ENCODE assay signal across 9 mouse cellular contexts in the genomic region with DNA sequence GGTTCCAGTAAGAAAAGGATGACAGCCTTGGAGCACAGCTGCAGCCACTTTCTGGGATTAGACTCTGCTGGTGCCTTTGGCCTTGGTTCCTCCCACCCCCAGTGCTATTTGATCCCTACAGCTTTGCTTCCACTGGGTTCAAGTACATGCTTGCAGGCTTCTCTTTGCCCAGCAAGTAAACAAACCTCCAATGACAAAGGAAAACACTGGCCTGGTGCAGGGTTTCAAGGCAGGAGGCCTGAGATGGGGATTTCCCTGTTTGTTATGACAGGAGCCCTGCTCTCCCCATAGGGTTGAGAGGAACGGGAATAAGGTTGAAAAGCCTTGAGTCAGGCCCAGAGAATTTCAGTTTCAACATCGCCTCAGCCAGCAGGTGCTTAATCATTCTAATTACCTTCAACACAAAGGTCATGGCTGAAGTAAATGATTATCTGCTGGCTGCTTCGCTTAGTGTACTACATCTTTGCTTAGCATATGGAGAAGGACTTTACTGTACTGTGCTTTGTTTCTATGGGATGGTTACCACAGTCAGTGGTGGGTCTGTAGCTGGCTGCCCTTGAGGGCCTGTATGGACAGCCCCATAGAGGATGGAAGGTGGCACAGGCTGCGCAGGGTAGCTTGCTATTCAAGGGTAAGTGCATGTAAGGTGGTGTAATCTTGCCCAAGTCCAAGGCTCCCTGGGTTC.
DNase-seq lines count a peak whose midpoint lies in the region; ATAC-seq lines count a peak whose summit lies in the region.
"Had no signal": no experiment of that assay in that cellular context is flagged by ENCODE, and none has a peak within 500 bp of the region (broad histone marks: within the 10 kb centered on the region; RNA-seq: fewer than 3 reads in every experiment).

No protein-coding gene starts in this region.

- H3K9me3 ChIP-seq in limb, embryonic 11.5 days (ENCODE audit: control insufficient read depth, low read length): no peaks in the 10 kb centered on the region
- H3K9me3 ChIP-seq: limb, embryonic 15.5 days had no signal

- no peaks in the 10 kb centered on the region for H3K27me3 ChIP-seq in limb, embryonic 11.5 days (ENCODE audit: control insufficient read depth, insufficient read depth, low read length)
- H3K27me3 ChIP-seq: limb, embryonic 15.5 days had no signal

- no peak overlapping the region for H3K4me3 ChIP-seq in limb, embryonic 11.5 days (ENCODE audit: low read depth, low read length)
- H3K4me3 ChIP-seq: limb, embryonic 15.5 days had no signal

- peaks cover 21% of the 10 kb centered on the region for H3K4me1 ChIP-seq in limb, embryonic 11.5 days (ENCODE audit: control insufficient read depth, insufficient read depth, low read length)

- 0 out of 2 replicates have a peak, but pooled peaks have one; percentile 60 for ATAC-seq in limb, embryonic 11.5 days (ENCODE audit: insufficient number of reproducible peaks, low FRiP score, low TSS enrichment, low read depth)
- ATAC-seq in cerebellum, adult (ENCODE audit: insufficient number of reproducible peaks, low FRiP score, low TSS enrichment): no peak

- no peak overlapping the region for H3K9ac ChIP-seq in limb, embryonic 11.5 days (ENCODE audit: low read length)
- H3K9ac ChIP-seq: limb, embryonic 15.5 days had no signal

- WGBS in limb, embryonic 11.5 days: 31% methylated on average over 4 of the region's 4 CpGs

- no peaks in the 10 kb centered on the region for H3K36me3 ChIP-seq in limb, embryonic 11.5 days (ENCODE audit: control insufficient read depth, insufficient read depth, low read length)
- H3K36me3 ChIP-seq: limb, embryonic 15.5 days had no signal

- DNase-seq in urinary bladder, postnatal 14 days (ENCODE audit: low spot score): peak; percentile 61
- no peak for DNase-seq in urinary bladder, postnatal 10 days (ENCODE audit: low spot score)
- peak; percentile 88 for DNase-seq in fibroblast of lung, adult 2 months (ENCODE audit: low read depth)
- DNase-seq in limb, embryonic 11.5 days (ENCODE audit: low spot score): peak; percentile 44
- no peak for DNase-seq in layer of hippocampus, postnatal 14 days (ENCODE audit: low spot score in 2 of 2)
- no peak for DNase-seq in cerebellum, postnatal 14 days
- DNase-seq in right cerebral cortex, postnatal 4 days: no peak

- H3K27ac ChIP-seq in limb, embryonic 11.5 days (replicated peaks; ENCODE audit: low read depth, low read length): no peak overlapping the region

- no peak overlapping the region for H3K4me2 ChIP-seq in limb, embryonic 11.5 days (ENCODE audit: low read depth, severe bottlenecking)
- H3K4me2 ChIP-seq: limb, embryonic 15.5 days had no signal

Comparison
In these comparisons a context has a peak if more than half of its experiments do, and no peak if none do; other contexts are left out.
1. DNase-seq: peak in urinary bladder, postnatal 14 days (single experiment), fibroblast of lung, adult 2 months (single experiment) and limb, embryonic 11.5 days (single experiment); none in urinary bladder, postnatal 10 days (single experiment), layer of hippocampus, postnatal 14 days (0 of 2), cerebellum, postnatal 14 days (0 of 2) and right cerebral cortex, postnatal 4 days (single experiment).